Mouse (Mus musculus): ENCODE measurements at regions not wholly inside any gene's neighbourhood (a gene's known extent, or its start where the extent isn't known, plus 50 kb on each side); places are given as distances from the start of the nearest gene placed in this dataset.

GRCm38 (mm10) chr4:7670795-7671105 is 568.1 kb downstream of the Car8 start:
- TF ChIP-seq CTCF (IDR thresholded peaks at IDR 0.05; ENCODE audit: borderline replicate concordance, insufficient read depth, low read length), result no peak
- no peak for TF ChIP-seq POLR2A (IDR thresholded peaks at IDR 0.05; ENCODE audit: low read depth, low read length)
